Mouse (Mus musculus): ENCODE data around the gene Hoxd4. TPM values are rescaled to one million over a fixed set of nuclear protein-coding genes. Genes with fewer than 3 reads are reported as not detected.
A peak's percentile ranks its signal among the peaks of the same experiment; 100 is the strongest.

Gene Hoxd4
- polyA plus RNA-seq, 1 experiment from 2014 or later = 2.3 TPM

DNA sequence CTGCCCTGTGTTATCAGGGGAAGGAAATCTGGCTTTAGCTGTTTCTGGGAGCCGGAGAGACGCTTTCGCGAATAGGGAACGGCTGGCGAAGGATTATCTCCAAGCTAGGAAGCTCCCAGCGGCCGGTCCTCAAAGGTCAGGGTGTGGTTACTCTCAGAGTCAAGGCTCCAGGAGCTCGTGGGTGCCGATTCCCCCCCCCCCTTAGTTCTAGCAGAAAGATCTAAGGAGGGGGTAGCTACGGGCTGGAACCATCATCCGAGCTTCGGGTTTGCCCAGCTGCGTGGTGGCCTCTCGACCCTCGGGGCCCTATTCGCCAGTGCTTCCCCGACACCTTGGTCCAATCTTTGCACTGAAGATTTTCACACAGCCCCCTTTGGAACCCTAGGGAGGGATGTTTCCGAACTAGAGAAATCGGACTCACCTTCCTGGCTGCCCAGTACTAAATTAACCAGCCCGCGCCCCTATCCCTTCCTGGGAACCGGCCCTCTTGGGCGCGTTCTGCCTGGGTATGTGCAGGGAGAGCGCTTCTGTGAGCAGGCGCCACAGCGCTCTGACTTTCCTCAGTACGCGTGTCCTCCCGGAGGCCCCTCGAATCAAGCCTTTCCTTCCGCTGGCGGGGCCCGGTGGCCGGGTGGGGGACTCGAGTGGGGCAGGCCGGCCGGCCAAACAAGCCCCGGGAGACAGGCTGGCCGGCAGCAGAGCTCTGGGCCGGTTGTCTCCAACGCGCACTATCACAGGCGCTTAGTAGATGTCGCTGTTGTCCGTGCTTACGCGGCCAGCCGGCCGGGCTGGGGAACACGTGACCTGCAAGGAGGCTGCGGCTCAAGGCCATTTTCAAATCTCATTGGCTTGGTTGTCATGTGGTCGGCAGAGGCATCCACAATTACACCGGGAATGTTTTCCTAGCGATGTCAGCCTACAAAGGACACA is 20.4 kb upstream of the Hoxd4 start, which contains the start of gene Hoxd10:
Gene Hoxd10 (plus strand): TSS at position 903 of the 930 bp plus-strand sequence.
- peak; percentile 37; the same call in 1 of the 2 replicates for ATAC-seq
- no peak within 1 kb of the TSS for H3K27ac ChIP-seq (ENCODE audit: low read depth, low read length)
- peaks cover 76% of the 10 kb centered on the region for H3K27me3 ChIP-seq (replicated peaks; ENCODE audit: control insufficient read depth, insufficient read depth, low read length)
- no peaks in the 10 kb centered on the region for H3K36me3 ChIP-seq (ENCODE audit: control insufficient read depth, insufficient read depth, low read length)
- peaks cover 3% of the 10 kb centered on the region; the same call in 1 of the 2 replicates for H3K9me3 ChIP-seq (ENCODE audit: control insufficient read depth, low read length)
- H3K4me3 ChIP-seq (ENCODE audit: low read length) = no peak within 1 kb of the TSS
- H3K4me2 ChIP-seq (ENCODE audit: low read length) = no peak within 1 kb of the TSS
- no peak within 1 kb of the TSS for H3K9ac ChIP-seq (ENCODE audit: low read depth, low read length)
- H3K4me1 ChIP-seq (ENCODE audit: control insufficient read depth, insufficient read depth, low read depth, low read length) = no peaks in the 10 kb centered on the region
- WGBS = 1% methylated on average over 56 of the region's 56 CpGs

DNA sequence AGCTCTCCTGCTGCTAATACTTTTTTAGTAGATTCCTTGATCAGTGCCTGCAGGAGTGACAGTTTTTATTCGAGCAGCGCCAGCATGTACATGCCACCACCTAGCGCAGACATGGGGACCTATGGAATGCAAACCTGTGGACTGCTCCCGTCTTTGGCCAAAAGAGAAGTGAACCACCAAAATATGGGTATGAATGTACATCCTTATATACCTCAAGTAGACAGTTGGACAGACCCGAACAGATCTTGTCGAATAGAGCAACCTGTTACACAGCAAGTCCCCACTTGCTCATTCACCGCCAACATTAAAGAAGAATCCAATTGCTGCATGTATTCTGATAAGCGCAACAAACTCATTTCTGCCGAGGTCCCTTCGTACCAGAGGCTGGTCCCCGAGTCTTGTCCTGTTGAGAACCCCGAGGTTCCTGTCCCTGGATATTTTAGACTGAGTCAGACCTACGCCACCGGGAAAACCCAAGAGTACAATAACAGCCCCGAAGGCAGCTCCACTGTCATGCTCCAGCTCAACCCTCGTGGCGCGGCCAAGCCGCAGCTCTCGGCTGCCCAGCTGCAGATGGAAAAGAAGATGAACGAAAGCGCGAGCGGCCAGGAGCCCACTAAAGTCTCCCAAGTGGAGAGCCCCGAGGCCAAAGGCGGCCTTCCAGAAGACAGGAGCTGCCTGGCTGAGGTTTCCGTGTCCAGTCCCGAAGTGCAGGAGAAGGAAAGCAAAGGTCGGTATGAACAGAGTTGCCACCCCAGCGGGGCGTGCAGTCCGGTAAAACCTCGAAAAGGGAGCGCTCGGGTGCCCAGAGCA is 19.5 kb upstream of the Hoxd4 start:
- Histone ChIP-seq H3K27ac (ENCODE audit: low read depth, low read length) (no peak overlapping the region), H3K4me3 (ENCODE audit: low read length) (no peak overlapping the region), H3K36me3 (ENCODE audit: control insufficient read depth, insufficient read depth, low read length) (no peaks in the 10 kb centered on the region), H3K27me3 (replicated peaks; ENCODE audit: control insufficient read depth, insufficient read depth, low read length) (peaks cover 75% of the 10 kb centered on the region), H3K4me2 (ENCODE audit: low read length) (no peak overlapping the region), H3K4me1 (ENCODE audit: control insufficient read depth, insufficient read depth, low read depth, low read length) (no peaks in the 10 kb centered on the region), H3K9me3 (ENCODE audit: control insufficient read depth, low read length) (peaks cover 3% of the 10 kb centered on the region; the same call in 1 of the 2 replicates), H3K9ac (ENCODE audit: low read depth, low read length) (no peak overlapping the region)
- 3% methylated on average over 35 of the region's 35 CpGs for whole genome bisulfite sequencing
- ATAC-seq = no peak

DNA sequence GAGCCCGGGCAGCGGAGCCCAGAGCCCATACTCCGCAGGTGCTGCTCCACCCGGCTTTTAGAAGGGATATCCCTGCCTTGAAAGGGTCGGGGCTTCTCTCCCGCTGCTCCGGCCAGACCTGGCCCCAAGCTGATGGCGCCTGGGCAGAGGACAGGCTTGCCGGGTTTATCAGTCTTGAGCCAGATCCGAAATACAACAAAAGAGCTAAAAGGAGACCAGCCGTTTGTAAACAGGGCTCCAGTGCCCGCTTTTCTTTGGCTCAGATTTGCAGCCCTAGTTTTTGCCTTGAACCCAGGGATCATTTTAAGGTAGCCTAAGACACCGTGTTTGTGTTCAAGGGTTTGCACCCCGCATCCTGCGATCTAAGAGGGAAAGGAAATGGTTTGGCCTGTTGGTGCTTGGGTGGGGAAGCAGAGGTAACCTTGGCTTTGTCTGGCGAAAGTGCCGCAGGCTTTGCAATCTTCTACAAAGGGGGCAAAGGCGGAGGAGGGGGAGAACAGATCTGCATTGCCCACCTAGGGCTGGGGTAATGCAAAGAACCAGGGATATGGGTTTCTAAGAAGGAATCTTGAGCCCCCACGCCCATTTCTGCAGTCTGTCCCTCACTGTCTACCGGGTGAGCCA is 18.8 kb upstream of the Hoxd4 start:
- Histone ChIP-seq H3K4me3 (ENCODE audit: low read length) (no peak overlapping the region), H3K4me2 (ENCODE audit: low read length) (no peak overlapping the region)

DNA sequence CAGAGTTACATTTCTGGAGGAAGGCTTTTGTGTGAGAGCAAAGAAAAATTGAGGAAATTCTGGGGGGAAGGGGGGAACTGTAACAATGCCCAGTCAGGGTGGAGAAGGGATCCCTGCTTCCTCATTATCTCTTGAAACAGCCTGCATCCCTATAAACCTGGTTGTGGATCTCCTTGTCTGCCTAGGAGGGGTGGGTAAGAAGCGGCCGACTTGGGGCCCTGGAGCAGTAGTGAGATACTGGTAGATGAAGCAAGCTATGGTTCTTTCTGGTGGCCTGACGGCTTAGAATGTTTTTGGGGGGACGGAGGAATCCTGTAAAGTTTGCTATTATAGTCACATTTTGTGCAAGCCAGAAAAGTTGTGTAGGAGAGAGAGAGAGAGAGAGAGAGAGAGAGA is 18.3 kb upstream of the Hoxd4 start:
- 7% methylated on average over 4 of the region's 4 CpGs for WGBS
- Histone ChIP-seq H3K4me2 (ENCODE audit: low read length) (no peak overlapping the region), H3K27me3 (replicated peaks; ENCODE audit: control insufficient read depth, insufficient read depth, low read length) (peaks cover 76% of the 10 kb centered on the region), H3K27ac (ENCODE audit: low read depth, low read length) (no peak overlapping the region), H3K4me3 (ENCODE audit: low read length) (no peak overlapping the region), H3K9me3 (ENCODE audit: control insufficient read depth, low read length) (peaks cover 3% of the 10 kb centered on the region; the same call in 1 of the 2 replicates), H3K9ac (ENCODE audit: low read depth, low read length) (no peak overlapping the region), H3K4me1 (ENCODE audit: control insufficient read depth, insufficient read depth, low read depth, low read length) (peaks cover 10% of the 10 kb centered on the region; the same call in 1 of the 2 replicates), H3K36me3 (ENCODE audit: control insufficient read depth, insufficient read depth, low read length) (no peaks in the 10 kb centered on the region)
- ATAC-seq = no peak

More for the DNA sequence above, 18.8 kb upstream of the Hoxd4 start:
- H3K27me3 ChIP-seq (replicated peaks; ENCODE audit: control insufficient read depth, insufficient read depth, low read length) = peaks cover 75% of the 10 kb centered on the region
- no peak overlapping the region for H3K27ac ChIP-seq (ENCODE audit: low read depth, low read length)
- WGBS = 2% methylated on average over 20 of the region's 20 CpGs
- no peak for ATAC-seq
- H3K4me1 ChIP-seq (ENCODE audit: control insufficient read depth, insufficient read depth, low read depth, low read length) = peaks cover 5% of the 10 kb centered on the region; the same call in 1 of the 2 replicates
- H3K36me3 ChIP-seq (ENCODE audit: control insufficient read depth, insufficient read depth, low read length) = no peaks in the 10 kb centered on the region
- H3K9ac ChIP-seq (ENCODE audit: low read depth, low read length) = no peak overlapping the region
- peaks cover 3% of the 10 kb centered on the region; the same call in 1 of the 2 replicates for H3K9me3 ChIP-seq (ENCODE audit: control insufficient read depth, low read length)

DNA sequence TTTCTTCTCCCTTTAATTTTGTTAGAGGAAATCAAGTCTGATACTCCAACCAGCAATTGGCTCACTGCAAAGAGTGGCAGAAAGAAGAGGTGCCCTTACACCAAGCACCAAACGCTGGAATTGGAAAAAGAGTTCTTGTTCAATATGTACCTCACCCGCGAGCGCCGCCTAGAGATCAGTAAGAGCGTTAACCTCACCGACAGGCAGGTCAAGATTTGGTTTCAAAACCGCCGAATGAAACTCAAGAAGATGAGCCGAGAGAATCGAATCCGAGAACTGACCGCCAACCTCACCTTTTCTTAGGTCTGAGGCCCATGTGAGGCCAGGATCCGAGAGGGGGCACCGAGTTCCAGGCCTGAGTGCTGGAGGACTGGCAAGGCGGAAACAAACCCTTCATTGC is 17.7 kb upstream of the Hoxd4 start:
- Histone ChIP-seq H3K27me3 (replicated peaks; ENCODE audit: control insufficient read depth, insufficient read depth, low read length) (peaks cover 73% of the 10 kb centered on the region), H3K9me3 (ENCODE audit: control insufficient read depth, low read length) (peaks cover 3% of the 10 kb centered on the region; the same call in 1 of the 2 replicates), H3K9ac (ENCODE audit: low read depth, low read length) (no peak overlapping the region), H3K4me3 (ENCODE audit: low read length) (no peak overlapping the region), H3K4me2 (ENCODE audit: low read length) (no peak overlapping the region), H3K4me1 (ENCODE audit: control insufficient read depth, insufficient read depth, low read depth, low read length) (peaks cover 10% of the 10 kb centered on the region; the same call in 1 of the 2 replicates), H3K27ac (ENCODE audit: low read depth, low read length) (no peak overlapping the region), H3K36me3 (ENCODE audit: control insufficient read depth, insufficient read depth, low read length) (no peaks in the 10 kb centered on the region)
- ATAC-seq = no peak
- WGBS = under 1% methylated on average over 16 of the region's 16 CpGs

DNA sequence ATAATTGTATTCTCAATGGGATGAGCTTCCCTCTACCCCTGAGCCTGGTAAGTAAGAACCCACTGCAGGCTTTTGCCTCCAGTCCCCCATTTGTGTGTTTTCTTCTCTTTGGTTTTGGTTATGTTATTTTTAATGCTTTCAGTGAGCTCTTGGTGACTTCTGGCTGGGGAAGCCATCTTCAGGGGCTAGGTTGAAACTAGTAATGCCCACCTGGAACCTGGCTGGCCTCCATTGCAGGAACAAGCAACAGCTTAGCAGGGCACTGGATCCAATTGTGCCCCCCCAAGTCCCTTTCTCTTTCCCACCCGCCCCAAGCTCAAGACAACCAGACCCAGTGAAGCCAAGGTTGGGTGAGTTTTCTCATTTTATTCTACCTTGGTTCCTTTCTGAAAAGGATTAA is 16.3 kb upstream of the Hoxd4 start:
- H3K4me2 ChIP-seq (ENCODE audit: low read length) = no peak overlapping the region
- no peaks in the 10 kb centered on the region for H3K36me3 ChIP-seq (ENCODE audit: control insufficient read depth, insufficient read depth, low read length)
- H3K27me3 ChIP-seq (replicated peaks; ENCODE audit: control insufficient read depth, insufficient read depth, low read length) = peaks cover 68% of the 10 kb centered on the region
- H3K9me3 ChIP-seq (ENCODE audit: control insufficient read depth, low read length) = peaks cover 3% of the 10 kb centered on the region; the same call in 1 of the 2 replicates
- H3K4me3 ChIP-seq (ENCODE audit: low read length) = no peak overlapping the region
- no peak for ATAC-seq
- WGBS = 5% methylated on average over 1 of the region's 1 CpGs
- peaks cover 10% of the 10 kb centered on the region; the same call in 1 of the 2 replicates for H3K4me1 ChIP-seq (ENCODE audit: control insufficient read depth, insufficient read depth, low read depth, low read length)
- H3K27ac ChIP-seq (ENCODE audit: low read depth, low read length) = no peak overlapping the region
- no peak overlapping the region for H3K9ac ChIP-seq (ENCODE audit: low read depth, low read length)

DNA sequence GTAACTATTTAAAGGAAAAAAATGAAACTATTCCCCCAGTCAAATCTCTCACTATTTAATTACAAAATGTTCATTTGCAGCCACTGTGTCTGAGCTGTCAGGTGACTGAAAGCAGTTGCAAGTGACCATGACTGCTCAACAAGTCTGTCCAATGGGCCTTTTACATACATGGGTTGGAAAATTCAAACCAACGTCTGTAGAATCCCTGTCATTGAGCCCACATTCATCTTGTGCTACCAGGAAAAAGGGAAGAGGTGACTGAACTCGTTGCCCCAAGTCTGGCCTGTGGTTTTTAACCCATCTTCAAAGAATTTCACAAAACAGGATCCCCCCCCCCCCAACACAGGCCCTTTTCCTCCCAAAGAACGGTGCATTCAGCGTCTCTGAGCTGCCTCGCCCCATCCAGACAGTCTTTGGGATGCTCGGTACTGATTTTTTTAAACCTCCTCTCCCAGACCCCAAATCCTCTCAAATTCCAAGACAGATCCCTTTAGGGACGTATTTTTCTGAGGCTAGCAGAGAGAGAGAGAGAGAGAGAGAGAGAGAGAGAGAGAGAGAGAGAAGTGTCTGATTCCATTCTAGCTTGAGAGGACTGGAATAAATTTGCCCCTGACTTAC is 15.8 kb upstream of the Hoxd4 start:
- no peak for ATAC-seq
- H3K4me1 ChIP-seq (ENCODE audit: control insufficient read depth, insufficient read depth, low read depth, low read length) = peaks cover 10% of the 10 kb centered on the region; the same call in 1 of the 2 replicates
- H3K36me3 ChIP-seq (ENCODE audit: control insufficient read depth, insufficient read depth, low read length) = no peaks in the 10 kb centered on the region
- 3% methylated on average over 7 of the region's 7 CpGs for WGBS
- H3K4me2 ChIP-seq (ENCODE audit: low read length) = no peak overlapping the region
- no peak overlapping the region for H3K9ac ChIP-seq (ENCODE audit: low read depth, low read length)
- H3K27me3 ChIP-seq (replicated peaks; ENCODE audit: control insufficient read depth, insufficient read depth, low read length) = peaks cover 73% of the 10 kb centered on the region
- no peak overlapping the region for H3K4me3 ChIP-seq (ENCODE audit: low read length)
- H3K9me3 ChIP-seq (ENCODE audit: control insufficient read depth, low read length) = peaks cover 3% of the 10 kb centered on the region; the same call in 1 of the 2 replicates
- H3K27ac ChIP-seq (ENCODE audit: low read depth, low read length) = no peak overlapping the region

DNA sequence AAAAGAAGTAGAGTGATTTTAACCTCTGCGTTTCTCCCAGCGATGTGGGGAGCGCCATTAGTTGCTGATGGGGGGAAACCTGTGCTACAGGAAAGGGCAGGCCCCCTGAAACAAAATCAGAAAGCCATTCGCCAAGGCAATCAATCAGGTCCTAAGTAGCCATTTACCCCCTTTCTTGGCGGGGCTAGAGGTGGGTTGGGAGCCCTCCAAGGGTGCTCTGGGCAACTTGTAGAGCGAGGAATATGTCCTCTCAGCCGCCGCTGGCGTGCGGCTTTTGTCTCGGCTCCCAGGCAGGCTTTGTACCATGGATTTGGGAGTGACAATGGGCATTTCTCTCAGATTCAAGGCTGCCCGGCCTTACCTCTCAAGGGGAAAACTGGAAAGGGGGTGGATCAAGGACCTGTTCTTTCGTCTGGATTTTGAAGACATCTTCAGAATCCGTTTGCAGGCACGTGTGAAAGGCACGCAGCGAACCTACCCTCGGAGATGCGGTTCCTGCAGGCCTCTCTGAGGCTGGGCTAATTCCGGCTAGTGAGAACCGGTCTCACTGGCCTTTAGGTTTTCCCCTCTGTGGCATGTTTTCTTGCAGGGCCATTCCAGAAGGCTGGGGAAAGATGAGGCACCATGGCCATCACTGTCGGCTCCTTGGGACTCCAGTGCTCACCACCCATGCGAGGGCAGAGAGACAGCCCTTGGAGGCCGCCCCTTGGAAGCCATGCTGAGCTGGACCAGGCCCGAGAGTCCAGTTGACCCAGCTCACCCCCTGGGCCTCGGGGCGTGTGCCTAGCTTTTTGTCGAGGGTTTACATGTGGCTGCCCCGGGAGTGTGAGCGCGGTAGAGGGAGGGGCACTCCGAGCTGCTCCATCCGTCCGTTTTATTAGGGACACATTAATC is 15.0 kb upstream of the Hoxd4 start:
- H3K27me3 ChIP-seq (replicated peaks; ENCODE audit: control insufficient read depth, insufficient read depth, low read length) = peaks cover 69% of the 10 kb centered on the region

More for the DNA sequence above, 15.0 kb upstream of the Hoxd4 start:
- H3K36me3 ChIP-seq (ENCODE audit: control insufficient read depth, insufficient read depth, low read length) = no peaks in the 10 kb centered on the region
- no peak overlapping the region for H3K27ac ChIP-seq (ENCODE audit: low read depth, low read length)
- 1% methylated on average over 34 of the region's 34 CpGs for WGBS
- H3K4me2 ChIP-seq (ENCODE audit: low read length) = no peak overlapping the region
- H3K4me3 ChIP-seq (ENCODE audit: low read length) = no peak overlapping the region
- no peaks in the 10 kb centered on the region; the same call in 1 of the 2 replicates for H3K9me3 ChIP-seq (ENCODE audit: control insufficient read depth, low read length)
- ATAC-seq = no peak
- no peak overlapping the region for H3K9ac ChIP-seq (ENCODE audit: low read depth, low read length)
- peaks cover 10% of the 10 kb centered on the region; the same call in 1 of the 2 replicates for H3K4me1 ChIP-seq (ENCODE audit: control insufficient read depth, insufficient read depth, low read depth, low read length)
